Mouse (Mus musculus) stomach, adult 2 months (tissue): ENCODE results near the gene Casq1. TPM values are rescaled to one million over a fixed set of nuclear protein-coding genes. Genes with fewer than 3 reads are reported as not detected.

Experiments
- polyA plus RNA-seq: library from polyadenylated mRNA; depleted of rRNA; stranded (reverse); fragments of >200 nt; gene quantifications from 2 replicates; pipeline ENCODE4 v1.2.3, GENCODE M21; 2012; rRNA removed

The Casq1 gene
- 4.1 and 8.0 TPM in 2 replicates for polyA plus RNA-seq

DNA sequence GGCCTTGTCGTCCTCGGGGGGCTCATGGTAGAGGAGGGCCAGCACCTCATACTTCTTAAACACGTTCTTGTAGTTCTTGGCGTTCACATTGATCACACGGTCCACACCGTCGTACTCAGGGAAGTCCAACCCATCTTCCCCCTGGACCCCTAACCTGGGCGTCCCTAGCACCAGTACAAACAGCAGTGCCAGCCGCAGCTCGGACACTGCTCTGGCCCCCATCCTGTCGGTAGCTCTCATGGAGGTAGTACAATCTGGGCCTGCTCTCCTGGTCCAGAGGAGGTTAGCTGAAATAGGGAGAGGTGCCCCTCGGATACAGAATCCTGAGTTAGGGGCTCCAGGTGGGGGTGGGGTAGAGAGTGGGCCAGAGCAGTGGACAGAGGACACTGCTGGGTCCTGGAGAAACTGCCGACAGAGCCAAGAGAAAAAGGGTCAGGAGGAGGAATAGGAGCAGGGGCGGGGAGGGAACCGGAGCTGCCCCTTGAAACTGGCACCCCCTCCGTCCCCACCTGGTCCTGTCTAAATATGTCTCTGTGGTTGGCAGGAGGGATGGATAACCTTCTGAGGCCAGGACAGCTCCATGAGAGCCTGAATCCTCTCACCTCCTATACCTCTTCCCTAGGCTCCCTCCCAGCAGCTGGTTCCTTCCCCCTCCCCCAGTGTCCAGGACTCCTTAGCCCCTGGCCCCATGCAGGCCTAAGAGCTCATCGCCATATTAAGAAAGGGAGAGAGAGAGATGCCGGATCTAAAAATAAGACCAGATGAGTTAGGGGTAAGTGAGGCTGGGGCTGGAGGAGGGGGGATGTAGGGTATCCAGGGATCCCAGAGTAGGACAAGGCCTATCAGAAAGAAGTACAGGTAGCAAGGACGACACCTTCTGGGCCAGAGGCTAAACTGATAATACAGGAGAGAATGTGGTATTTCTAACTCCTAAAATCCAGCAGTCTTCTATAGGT, at the start of gene Casq1:
Casq1 (minus strand) TSS at position 418 of the 956 bp plus-strand sequence.

DNA sequence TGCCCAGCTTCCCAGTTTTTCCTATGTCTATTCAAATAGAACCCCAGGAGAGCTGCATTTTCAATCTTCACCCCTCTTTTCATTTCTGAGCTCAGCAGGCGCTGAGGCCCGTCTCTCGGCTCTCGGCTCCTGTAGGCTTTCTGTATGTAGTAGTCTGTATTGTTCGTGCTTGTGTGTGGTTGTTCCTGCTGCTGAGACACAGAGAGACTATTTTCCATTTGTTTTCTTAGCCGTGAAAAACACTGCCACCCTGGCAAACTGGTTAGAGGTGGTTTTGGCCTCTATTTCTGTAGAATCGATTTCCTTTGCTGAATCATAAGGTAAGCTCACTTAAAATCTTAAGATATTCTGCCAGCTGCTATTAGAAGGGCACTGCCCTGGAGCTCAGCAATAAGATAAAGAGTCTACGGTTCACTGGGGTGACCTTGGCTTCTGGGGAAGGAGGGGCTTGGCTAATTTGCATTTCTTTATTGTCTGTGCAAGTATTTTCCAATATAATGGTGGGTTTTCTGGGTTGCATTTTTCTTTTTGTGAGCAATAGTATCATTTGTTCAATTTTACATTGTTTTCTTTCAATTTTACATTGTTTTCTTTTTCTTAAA, 41.9 kb upstream of the Casq1 start, which contains the start of gene Igsf8:
Igsf8 (plus strand) TSS at position 165 of the 602 bp plus-strand sequence.

DNA sequence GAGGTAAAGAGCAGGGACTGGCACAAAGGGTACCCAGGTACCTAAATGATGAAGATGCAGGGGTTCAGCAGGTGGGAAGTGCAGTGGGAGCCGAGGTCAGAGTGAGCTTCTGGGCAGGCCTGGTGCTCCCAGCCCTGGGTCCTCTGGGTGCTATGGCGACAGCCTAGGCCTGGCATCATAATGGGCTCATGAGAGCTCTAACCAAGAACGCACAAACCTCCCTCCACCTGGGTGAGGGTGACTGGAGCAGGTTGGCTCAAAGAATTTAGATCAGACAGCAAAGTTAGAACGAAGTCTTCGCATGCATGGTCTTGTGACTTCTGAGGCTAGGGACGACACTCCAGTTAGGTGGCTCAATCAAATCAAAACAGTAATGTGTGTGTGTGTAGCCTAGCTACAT, 38.6 kb upstream of the Casq1 start, which contains the start of gene Atp1a4:
Atp1a4 (minus strand) TSS at position 101 of the 400 bp plus-strand sequence.

DNA sequence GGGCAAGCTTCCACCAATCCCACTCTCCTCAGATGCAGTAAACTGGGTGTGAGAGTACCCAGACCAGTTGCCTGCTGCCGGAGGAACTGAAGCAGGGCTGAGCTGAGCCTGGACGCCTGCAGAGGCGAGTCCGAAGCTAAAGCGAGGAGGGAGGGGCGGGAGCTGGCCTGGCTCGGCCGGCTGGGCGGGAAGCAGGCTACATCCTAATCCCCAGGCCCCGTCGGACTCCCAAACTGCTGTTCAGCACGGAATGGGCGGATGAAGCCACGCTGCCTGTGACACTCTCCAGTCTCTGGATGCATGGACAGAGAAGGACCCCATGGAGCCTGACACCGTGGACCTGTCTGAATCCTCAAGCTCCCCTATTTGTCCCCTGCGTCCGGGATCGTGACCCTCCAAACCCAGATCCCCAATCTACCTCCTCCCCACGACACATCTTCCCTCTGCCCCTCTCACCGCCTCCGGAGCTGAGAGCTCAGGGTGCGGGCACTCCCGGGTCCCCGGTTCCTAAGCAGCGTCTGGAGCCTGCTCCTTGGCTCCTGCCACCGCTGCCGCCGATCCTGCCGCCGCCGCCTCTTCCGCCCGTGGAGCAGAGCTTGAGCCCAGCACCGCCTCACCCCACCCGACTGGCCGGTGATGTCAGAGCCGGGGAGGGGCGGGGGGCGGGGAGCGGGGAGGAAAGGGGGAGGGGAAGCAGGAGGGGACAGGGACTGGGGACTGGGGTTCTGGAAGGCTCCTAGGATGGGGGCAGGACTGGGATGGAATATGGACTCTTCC, 13.3 kb downstream of the Casq1 start, which contains the start of gene Pea15a:
Pea15a (minus strand) TSS at position 664 of the 777 bp plus-strand sequence.

Other genes with a start within 250 kb of the Casq1 start
- 2.1 and 2.7 TPM in 2 replicates for gene Vangl2, start 191.4 kb downstream of the Casq1 start, polyA plus RNA-seq
- not detected in 2 replicates for gene Nhlh1, start 162.3 kb downstream of the Casq1 start, polyA plus RNA-seq
- gene Copa, start 137.3 kb downstream of the Casq1 start, polyA plus RNA-seq = 9.9 and 13.8 TPM in 2 replicates
- gene Ncstn, start 137.1 kb downstream of the Casq1 start, polyA plus RNA-seq = 29.2 and 36.4 TPM in 2 replicates
- gene Pex19, start 93.1 kb downstream of the Casq1 start, polyA plus RNA-seq = 38.8 and 43.0 TPM in 2 replicates
- 12.9 and 15.0 TPM in 2 replicates for gene Dcaf8, start 71.8 kb downstream of the Casq1 start, polyA plus RNA-seq
- 17.5 and 18.0 TPM in 2 replicates for gene Pea15a, start 13.1 kb downstream of the Casq1 start, polyA plus RNA-seq
- gene Atp1a4, start 38.5 kb upstream of the Casq1 start, polyA plus RNA-seq = 0.10 TPM in 1 of 2 replicates, not detected in the other
- 52.9 and 69.9 TPM in 2 replicates for gene Igsf8, start 41.8 kb upstream of the Casq1 start, polyA plus RNA-seq
- gene Atp1a2, start 78.2 kb upstream of the Casq1 start, polyA plus RNA-seq = 5.7 and 8.7 TPM in 2 replicates
- 0.12 and 0.14 TPM in 2 replicates for gene Kcnj9, start 109.5 kb upstream of the Casq1 start, polyA plus RNA-seq
- gene Kcnj10, start 121.3 kb upstream of the Casq1 start, polyA plus RNA-seq = 0.18 and 0.25 TPM in 2 replicates
- 2.8 and 3.3 TPM in 2 replicates for gene Pigm, start 156.7 kb upstream of the Casq1 start, polyA plus RNA-seq